Mouse (Mus musculus) duodenum, adult 2 months (tissue): ENCODE data around the gene Ormdl1. TPM values are rescaled to one million over a fixed set of nuclear protein-coding genes. Genes with fewer than 3 reads are reported as not detected.

Source experiments
- polyA plus RNA-seq: library from polyadenylated mRNA; depleted of rRNA; stranded (reverse); fragments of >200 nt; gene quantifications from 2 replicates; pipeline ENCODE4 v1.2.3, GENCODE M21; 2012; ENCODE audit warnings: low replicate concordance; rRNA removed

Gene Ormdl1
- polyA plus RNA-seq: 1.5 TPM in 2 replicates

GRCm38 (mm10) chr1:53296581-53297383, at the start of gene Ormdl1, which contains the start of the genes Pms1 and Gm28778:
Ormdl1 (plus strand) TSS chr1:53297095.
Pms1 (minus strand) TSS chr1:53297018.
Gm28778 (plus strand) TSS chr1:53297111.

GRCm38 (mm10) chr1:53312989-53313967, 16.4 kb downstream of the Ormdl1 start, which contains the start of gene Osgepl1:
Osgepl1 (plus strand) TSS chr1:53313624.

GRCm38 (mm10) chr1:53352327-53353261, 55.7 kb downstream of the Ormdl1 start, which contains the start of the genes Asdurf, Gm28551 and Asnsd1:
Asdurf (minus strand) TSS chr1:53352619.
Gm28551 (minus strand) TSS chr1:53352667.
Asnsd1 (minus strand) TSS chr1:53352752.

Other genes starting within 250 kb of the Ormdl1 start
- gene Mstn, start 235.5 kb upstream of the Ormdl1 start, polyA plus RNA-seq: 0.09 TPM in 1 of 2 replicates, not detected in the other
- gene 1700019A02Rik, start 109.5 kb upstream of the Ormdl1 start, polyA plus RNA-seq: not detected in 2 replicates
- 0.11 and 0.23 TPM in 2 replicates for gene Pms1, start 77 bp upstream of the Ormdl1 start, polyA plus RNA-seq
- 5.3 and 14.1 TPM in 2 replicates for gene Gm28778, start within 50 bp of the Ormdl1 start, polyA plus RNA-seq
- 1.5 and 2.6 TPM in 2 replicates for gene Osgepl1, start 16.5 kb downstream of the Ormdl1 start, polyA plus RNA-seq
- gene Asdurf, start 55.5 kb downstream of the Ormdl1 start, polyA plus RNA-seq: not detected in 2 replicates
- gene Gm28551, start 55.6 kb downstream of the Ormdl1 start, polyA plus RNA-seq: not detected in 2 replicates
- gene Asnsd1, start 55.7 kb downstream of the Ormdl1 start, polyA plus RNA-seq: 0.56 and 0.82 TPM in 2 replicates